Mouse (Mus musculus) fibroblast of lung, adult 2 months (primary cell): ENCODE data around the gene Sec14l2.
A peak's percentile ranks its signal among the peaks of the same experiment; 100 is the strongest.

Experiments
- DNase-seq: peaks from one replicate; pipeline ENCODE4 v3.0.0-alpha.2; 2011; ENCODE audit warnings: low read depth

Gene Sec14l2

GRCm38 (mm10) chr11:4098816-4099215 is 24.4 kb downstream of the Sec14l2 start:
- no peak for DNase-seq

DNA sequence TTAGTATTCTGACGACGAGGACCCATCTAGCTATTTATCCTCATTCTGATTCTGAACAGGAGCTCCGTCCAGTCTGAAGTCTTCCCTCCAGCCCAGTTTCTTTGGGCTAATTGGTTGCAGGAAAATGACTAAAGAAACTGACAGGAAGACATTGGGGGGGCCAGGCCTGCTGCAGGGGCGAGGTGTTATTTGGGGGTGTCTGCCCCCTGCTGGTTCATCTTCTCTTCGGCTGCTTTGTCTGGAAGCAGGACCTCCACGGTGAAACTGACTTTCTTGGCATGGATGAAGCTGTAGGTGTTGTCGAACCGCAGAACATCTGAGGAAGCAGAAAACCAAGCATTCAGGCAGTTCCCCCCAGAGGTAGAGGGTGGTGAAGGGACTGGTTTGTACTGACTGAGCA is 25.1 kb downstream of the Sec14l2 start:
- DNase-seq, result no peak

- DNase-seq, result no peak
Measured at GRCm38 (mm10) chr11:4097091-4097621, 26.1 kb downstream of the Sec14l2 start.

- DNase-seq, result peak; percentile 98
Measured at GRCm38 (mm10) chr11:4096054-4096984, 26.9 kb downstream of the Sec14l2 start.

GRCm38 (mm10) chr11:4095171-4096053 is 27.8 kb downstream of the Sec14l2 start, which contains the start of gene Mtfp1:
Mtfp1 (minus strand) TSS chr11:4095445.
- no peak for DNase-seq

- DNase-seq, result no peak
Measured at GRCm38 (mm10) chr11:4094378-4095170, 28.6 kb downstream of the Sec14l2 start.

- DNase-seq, result no peak
Measured at GRCm38 (mm10) chr11:4093459-4094377, 29.5 kb downstream of the Sec14l2 start.

GRCm38 (mm10) chr11:4087267-4087666 is 35.9 kb downstream of the Sec14l2 start:
- DNase-seq, result no peak

- no peak for DNase-seq
Measured at GRCm38 (mm10) chr11:4086246-4086645, 37.0 kb downstream of the Sec14l2 start.

DNA sequence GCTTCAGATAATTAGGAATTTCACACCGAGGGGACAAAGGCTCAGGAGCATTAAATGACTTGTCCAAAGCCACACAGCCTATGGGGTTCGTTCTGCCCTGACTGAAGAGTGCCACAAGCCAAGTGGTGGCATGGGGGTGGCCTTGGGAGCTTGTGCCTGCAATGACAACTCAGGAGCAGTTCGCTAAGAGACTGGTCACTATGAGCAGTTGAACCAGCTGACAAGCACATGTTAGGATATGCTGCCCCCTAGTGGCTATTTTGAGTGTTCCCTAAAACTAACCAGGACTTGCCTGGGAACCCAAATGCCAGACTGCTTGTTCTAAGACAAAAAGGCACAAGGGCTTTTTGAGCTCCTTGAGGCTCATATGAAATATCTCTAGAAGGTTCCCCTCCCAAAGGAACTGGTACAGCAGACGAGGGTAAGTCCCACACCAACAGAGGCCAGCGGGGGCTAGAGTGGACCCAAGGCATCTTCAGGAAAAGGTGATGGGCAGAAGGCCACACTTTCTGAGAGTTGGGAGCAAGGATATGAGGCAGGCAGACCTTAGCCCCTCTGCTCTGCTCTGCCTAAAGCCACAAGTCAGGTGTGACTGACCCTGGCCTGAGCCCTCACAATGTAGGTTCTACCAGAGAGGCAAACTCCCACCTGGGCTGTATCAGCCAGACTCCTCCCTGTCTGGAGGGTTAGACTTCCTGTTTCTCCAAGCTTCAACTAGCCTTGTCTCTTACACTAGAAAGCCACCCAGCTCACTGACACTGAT is 39.7 kb downstream of the Sec14l2 start:
- no peak for DNase-seq

DNA sequence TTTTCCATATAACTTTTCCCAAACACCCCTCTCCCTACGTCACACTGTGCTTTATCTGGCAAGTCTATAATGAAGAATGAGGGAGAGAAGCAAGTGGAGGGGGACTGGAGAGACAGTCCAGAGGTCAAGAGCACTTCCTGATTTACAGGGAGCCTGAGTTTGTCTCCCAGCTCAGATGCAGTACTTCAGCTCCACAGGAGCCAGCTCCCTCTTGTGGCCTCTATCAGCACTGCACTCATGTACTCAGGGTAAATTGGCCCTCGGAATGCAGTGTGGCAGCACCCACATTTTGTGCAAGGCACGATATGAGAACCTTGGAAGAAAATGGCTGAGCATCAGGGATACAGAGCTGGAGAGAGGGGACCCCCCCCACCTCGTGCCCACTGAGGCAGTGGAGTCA is 43.0 kb downstream of the Sec14l2 start:
- DNase-seq, result no peak

DNA sequence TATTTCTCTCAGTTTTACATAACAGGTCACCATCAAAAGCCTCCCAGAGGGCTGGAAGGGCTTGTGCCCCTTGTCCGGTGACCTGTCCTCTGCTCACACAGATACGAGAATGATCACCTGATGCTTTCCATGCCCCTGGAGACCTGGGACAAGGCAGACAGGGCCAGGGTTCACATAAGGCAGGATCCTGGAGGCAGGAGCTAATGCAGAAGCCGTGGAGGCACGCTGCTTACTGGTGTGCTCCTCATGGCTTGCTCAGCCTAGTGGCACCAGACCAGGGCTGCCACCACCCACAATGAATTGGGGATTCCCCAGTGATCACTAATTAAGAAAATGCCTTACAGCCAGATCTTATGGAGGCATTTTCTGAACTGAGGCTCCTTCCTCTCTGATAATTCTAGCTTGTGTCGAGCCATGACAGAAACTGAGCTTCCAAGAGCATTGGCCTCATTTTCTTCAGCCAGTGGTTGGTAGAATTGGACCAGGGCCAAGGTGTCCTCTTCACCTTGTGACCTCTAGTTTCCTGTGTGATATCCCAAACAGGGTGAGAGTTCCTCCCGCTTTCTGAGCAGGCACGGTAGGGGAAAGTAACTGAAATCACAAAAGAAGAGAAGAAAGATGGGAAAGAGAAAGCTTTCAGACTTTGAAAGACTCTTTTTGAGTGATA is 44.8 kb downstream of the Sec14l2 start:
- no peak for DNase-seq

DNA sequence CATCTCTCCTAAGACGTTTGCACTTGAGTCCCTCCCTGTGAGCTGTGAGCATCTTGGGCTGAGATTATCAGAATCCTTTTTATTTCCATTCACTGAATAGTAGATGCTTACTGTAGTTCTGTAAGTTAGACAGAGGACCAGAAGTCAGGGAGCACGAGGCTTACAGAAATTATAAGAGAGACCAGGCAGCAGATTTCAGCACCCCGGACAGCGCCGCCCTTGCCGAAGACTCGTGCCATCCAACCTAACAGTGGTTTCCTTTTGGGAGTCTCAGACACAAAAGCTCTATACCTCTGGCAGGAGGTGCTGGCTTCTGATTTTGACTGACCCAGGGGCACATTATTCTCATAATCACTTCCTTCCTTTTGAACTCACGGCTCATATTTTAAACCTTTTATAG is 46.6 kb downstream of the Sec14l2 start:
- no peak for DNase-seq

GRCm38 (mm10) chr11:4069664-4070063 is 53.6 kb downstream of the Sec14l2 start:
- no peak for DNase-seq

DNA sequence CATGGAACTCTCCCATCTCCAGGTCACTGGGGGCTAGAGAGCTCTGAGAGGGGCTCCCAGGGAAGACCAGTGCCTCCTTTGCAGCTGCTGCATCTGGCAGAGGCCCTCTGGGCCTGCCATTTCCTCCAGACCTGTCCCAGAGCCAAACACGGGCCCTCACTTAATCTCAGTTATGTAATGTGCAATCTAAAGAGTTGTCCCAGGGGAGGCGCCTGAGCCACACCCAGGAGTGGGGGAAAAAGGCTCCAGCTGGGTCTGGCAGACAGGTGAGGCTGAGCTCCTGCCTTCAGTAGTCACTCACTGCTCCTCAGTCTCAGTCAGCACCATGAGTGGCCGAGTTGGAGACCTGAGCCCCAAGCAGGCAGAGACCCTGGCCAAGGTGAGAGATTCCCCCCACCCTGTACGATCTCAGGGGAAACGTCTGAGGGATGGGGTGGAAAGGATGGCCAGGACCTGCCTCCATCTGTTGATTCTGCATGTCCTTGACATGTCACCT is 58.5 kb downstream of the Sec14l2 start, which contains the start of gene Sec14l3:
Gene Sec14l3, plus strand, starts transcription at position 215 of the 496 bp plus-strand sequence.
- DNase-seq, result no peak

GRCm38 (mm10) chr11:4062981-4063380 is 60.2 kb downstream of the Sec14l2 start:
- no peak for DNase-seq

DNA sequence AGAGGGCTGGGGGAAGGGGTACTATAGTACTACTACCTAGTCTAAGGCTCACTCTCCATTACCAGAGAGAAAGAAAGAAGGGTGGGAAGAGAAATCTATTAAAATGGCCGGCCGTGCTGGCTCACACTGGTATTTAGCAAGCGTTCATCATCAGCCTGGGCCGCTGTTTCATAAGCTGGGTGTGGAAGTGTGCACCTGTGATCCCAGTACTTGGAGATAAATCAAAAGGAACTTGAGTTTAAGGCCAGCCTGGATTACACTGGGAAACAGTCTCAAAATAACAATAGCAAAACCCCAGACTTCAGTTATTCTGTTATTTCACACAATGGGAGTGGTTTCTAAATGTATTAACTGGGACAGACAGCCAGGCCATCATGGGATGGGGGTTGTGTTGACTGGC is 60.7 kb downstream of the Sec14l2 start:
- no peak for DNase-seq

GRCm38 (mm10) chr11:4060866-4061575 is 62.2 kb downstream of the Sec14l2 start:
- DNase-seq, result no peak
